Mouse (Mus musculus) forebrain, embryonic 10.5 days (tissue): ENCODE measurements around the gene Omp. TPM values are rescaled to one million over a fixed set of nuclear protein-coding genes. Genes with fewer than 3 reads are reported as not detected.

Experiments used
- DNase-seq: peaks from one replicate; pipeline ENCODE4 v3.0.0-alpha.2; 2017; ENCODE audit warnings: low spot score; ENCODE audit errors: extremely low spot score
- H3K27ac ChIP-seq: fragments of 300-500 bp; sonication (generic); 2 replicates; pipeline ENCODE4 v1.5.1; 2016; ENCODE audit warnings: mild to moderate bottlenecking
- H3K27me3 ChIP-seq: fragments of 300-500 bp; sonication (generic); 2 replicates; pipeline ENCODE4 v1.6.1; 2016; ENCODE audit warnings: mild to moderate bottlenecking; ENCODE audit not compliant: poor library complexity, severe bottlenecking
- H3K36me3 ChIP-seq: fragments of 300-500 bp; sonication (generic); replicated peaks from 2 replicates; pipeline ENCODE4 v1.6.1; 2016; ENCODE audit warnings: mild to moderate bottlenecking, moderate library complexity
- H3K4me1 ChIP-seq: fragments of 300-500 bp; sonication (generic); 2 replicates; pipeline ENCODE4 v1.6.1; 2016
- H3K4me3 ChIP-seq: fragments of 300-500 bp; sonication (generic); 2 replicates; pipeline ENCODE4 v1.5.1; 2016; ENCODE audit warnings: mild to moderate bottlenecking, moderate library complexity
- H3K9me3 ChIP-seq: fragments of 300-500 bp; sonication (generic); 2 replicates; pipeline ENCODE4 v1.6.1; 2016; ENCODE audit warnings: mild to moderate bottlenecking, moderate library complexity
- WGBS: fragments of 180-500 bp; shearing (Covaris S2); methylation state at CpG from one replicate; pipeline ENCODE4 v1.1.7; 2016; 5-methylcytosine and 5-hydroxymethylcytosine counted together
- polyA plus RNA-seq: library from polyadenylated mRNA; unstranded; fragments of >200 nt; fragmentation: Nextera tagmentation; extraction: Ambion mirVana; gene quantifications from 2 replicates; pipeline ENCODE4 v1.2.1, GENCODE M21; 2016

Omp gene
- polyA plus RNA-seq, 1 experiment from 2014 or later, result 0.19 TPM

DNA sequence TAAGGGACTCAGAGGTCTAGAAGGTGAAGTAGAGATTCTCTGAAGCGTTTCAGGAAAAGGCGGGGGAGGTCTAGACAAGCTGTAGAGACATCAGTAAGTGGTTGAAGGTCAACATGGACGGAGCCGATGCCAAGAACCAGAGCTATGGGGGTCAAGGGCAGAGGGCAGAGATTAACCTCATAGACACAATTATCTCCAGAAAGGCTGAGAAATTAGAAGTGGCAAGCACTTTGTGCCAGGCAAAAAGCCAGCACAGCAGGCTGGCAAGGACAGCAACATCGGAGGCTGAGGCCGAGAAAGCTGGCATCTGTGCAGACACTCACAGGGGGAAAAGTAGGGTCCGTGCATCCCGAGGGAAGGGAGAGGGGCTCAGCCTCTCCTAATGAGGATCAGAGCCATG, 2.5 kb upstream of the Omp start:
- peaks cover 33% of the 10 kb centered on the region for H3K4me1 ChIP-seq
- H3K27ac ChIP-seq, result no peak overlapping the region
- H3K27me3 ChIP-seq, result 0 out of 2 replicates have a peak, but pooled peaks cover 13% of the 10 kb centered on the region
- no peak overlapping the region for H3K4me3 ChIP-seq
- 86% methylated on average over 8 of the region's 8 CpGs for WGBS
- H3K36me3 ChIP-seq, result no peaks in the 10 kb centered on the region
- no peaks in the 10 kb centered on the region for H3K9me3 ChIP-seq
- DNase-seq, result no peak

DNA sequence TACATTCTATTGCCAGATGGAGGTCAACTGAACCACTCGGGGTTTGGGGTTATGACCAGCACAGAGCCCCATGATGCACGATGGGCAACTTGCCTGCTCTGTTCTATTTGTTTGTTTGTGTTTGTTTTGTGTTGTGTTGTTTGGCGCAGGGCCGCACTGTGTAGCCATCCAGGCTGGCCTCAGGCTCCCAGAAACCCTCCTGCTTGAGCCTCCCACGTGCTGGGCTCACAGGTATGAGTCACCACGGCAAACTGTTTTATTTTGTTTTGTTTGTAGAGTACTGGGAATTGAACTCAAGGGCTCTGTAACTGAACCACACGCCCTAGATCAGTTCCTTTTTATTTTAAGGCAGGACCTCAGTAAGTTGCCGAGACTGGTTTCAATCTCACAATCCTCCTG, 1.1 kb upstream of the Omp start:
- 86% methylated on average over 8 of the region's 8 CpGs for WGBS
- H3K9me3 ChIP-seq, result no peaks in the 10 kb centered on the region
- DNase-seq, result no peak
- 0 out of 2 replicates have a peak, but pooled peaks cover 7% of the 10 kb centered on the region for H3K27me3 ChIP-seq
- peaks cover 41% of the 10 kb centered on the region for H3K4me1 ChIP-seq
- H3K27ac ChIP-seq, result no peak overlapping the region
- no peak overlapping the region for H3K4me3 ChIP-seq
- H3K36me3 ChIP-seq, result no peaks in the 10 kb centered on the region

DNA sequence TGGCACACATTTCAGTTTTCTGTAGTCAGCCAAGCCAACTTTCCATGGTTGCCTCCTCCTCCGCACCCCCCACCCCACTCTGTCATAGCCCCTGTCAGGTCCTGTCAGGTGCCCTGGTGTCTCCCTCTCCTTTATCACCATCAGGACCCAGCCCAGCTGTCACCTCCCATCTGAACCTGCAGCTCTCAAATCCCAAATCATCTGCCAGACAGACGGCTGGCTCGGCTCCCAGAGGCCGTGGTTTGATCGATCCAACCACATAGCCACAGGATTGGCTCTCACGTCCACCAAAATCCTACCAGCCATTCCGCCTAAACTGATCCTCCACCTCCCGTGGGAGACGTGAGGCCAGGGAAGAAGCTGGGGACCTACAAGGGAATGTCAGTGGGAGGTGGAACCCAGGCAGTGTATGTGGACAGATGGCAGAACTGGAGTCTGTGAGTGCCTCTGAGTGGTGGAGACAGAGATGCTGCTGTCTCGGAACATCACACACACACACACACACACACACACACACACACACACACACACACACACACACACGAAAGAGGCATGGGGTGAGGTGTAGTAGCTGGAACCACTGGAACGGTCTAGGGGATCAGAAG, 642 bp upstream of the Omp start:
- Histone ChIP-seq H3K27me3 (0 out of 2 replicates have a peak, but pooled peaks cover 7% of the 10 kb centered on the region), H3K9me3 (no peaks in the 10 kb centered on the region), H3K4me3 (no peak overlapping the region), H3K36me3 (no peaks in the 10 kb centered on the region), H3K4me1 (peaks cover 45% of the 10 kb centered on the region), H3K27ac (no peak overlapping the region)
- no peak for DNase-seq
- 92% methylated on average over 12 of the region's 12 CpGs for WGBS

GRCm38 (mm10) chr7:98142648-98143047, 2.7 kb downstream of the Omp start:
- Histone ChIP-seq H3K4me3 (no peak overlapping the region), H3K36me3 (no peaks in the 10 kb centered on the region), H3K27ac (0 out of 2 replicates have a peak overlapping the region, but pooled peaks have one; percentile 30), H3K27me3 (peaks cover 7% of the 10 kb centered on the region; the same call in 1 of the 2 replicates), H3K4me1 (peaks cover 32% of the 10 kb centered on the region), H3K9me3 (no peaks in the 10 kb centered on the region)
- no peak for DNase-seq
- 62% methylated on average over 3 of the region's 3 CpGs for WGBS

GRCm38 (mm10) chr7:98142247-98142646, 3.1 kb downstream of the Omp start:
- H3K4me1 ChIP-seq, result peaks cover 36% of the 10 kb centered on the region
- no peak overlapping the region for H3K4me3 ChIP-seq
- WGBS, result 70% methylated on average over 8 of the region's 8 CpGs
- no peaks in the 10 kb centered on the region for H3K9me3 ChIP-seq
- peaks cover 7% of the 10 kb centered on the region; the same call in 1 of the 2 replicates for H3K27me3 ChIP-seq
- no peak for DNase-seq
- H3K36me3 ChIP-seq, result no peaks in the 10 kb centered on the region
- 0 out of 2 replicates have a peak overlapping the region, but pooled peaks have one; percentile 30 for H3K27ac ChIP-seq

GRCm38 (mm10) chr7:98141206-98141605, 4.1 kb downstream of the Omp start:
- Histone ChIP-seq H3K4me3 (no peak overlapping the region), H3K9me3 (no peaks in the 10 kb centered on the region), H3K36me3 (no peaks in the 10 kb centered on the region), H3K27ac (no peak overlapping the region), H3K4me1 (peaks cover 37% of the 10 kb centered on the region), H3K27me3 (peaks cover 7% of the 10 kb centered on the region; the same call in 1 of the 2 replicates)
- WGBS, result 63% methylated on average over 3 of the region's 3 CpGs
- DNase-seq, result no peak

DNA sequence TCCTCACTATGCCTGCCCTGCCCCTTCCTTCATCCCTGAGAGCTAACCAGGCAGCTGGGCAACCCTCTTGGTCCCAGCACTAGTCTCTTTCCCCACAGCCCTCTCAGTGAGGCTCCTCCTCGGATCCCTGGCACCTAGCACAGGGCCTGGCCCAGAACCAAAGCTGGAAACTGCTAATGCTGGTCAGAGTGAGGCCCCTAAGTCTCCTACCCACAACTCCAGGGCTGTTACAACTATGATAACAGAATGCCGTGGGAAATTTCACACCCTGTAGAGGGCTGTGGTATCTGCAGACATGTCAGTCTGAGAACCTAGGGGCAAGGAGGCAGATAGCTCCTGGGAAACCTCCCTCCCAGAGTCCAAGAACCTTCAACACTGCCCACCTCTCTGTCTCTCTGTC, 4.7 kb downstream of the Omp start:
- peaks cover 37% of the 10 kb centered on the region for H3K4me1 ChIP-seq
- H3K27me3 ChIP-seq, result peaks cover 7% of the 10 kb centered on the region; the same call in 1 of the 2 replicates
- WGBS, result 61% methylated on average over 2 of the region's 2 CpGs

DNA sequence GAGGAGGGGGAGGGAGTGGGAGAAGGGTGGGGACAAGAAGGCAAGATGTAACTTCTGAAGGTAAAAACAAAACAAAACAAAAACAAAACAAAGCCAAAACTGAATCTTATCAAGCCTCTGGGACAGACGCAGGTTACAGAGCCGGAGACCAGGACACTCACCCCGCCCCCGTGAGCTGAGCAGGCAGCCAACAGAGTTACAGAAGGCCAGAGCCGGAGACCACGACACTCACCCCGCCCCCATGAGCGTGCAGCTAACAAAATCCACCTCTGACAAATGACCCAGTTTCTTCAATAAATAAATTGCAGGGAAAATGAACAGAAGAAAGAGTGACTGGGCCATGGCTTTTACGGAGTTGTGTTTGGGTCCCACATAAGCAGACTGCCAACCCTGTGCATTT, 6.1 kb downstream of the Omp start:
- Histone ChIP-seq H3K4me3 (no peak overlapping the region), H3K27me3 (peaks cover 7% of the 10 kb centered on the region; the same call in 1 of the 2 replicates), H3K27ac (no peak overlapping the region), H3K4me1 (peaks cover 37% of the 10 kb centered on the region), H3K36me3 (no peaks in the 10 kb centered on the region), H3K9me3 (no peaks in the 10 kb centered on the region)
- 23% methylated on average over 9 of the region's 9 CpGs for WGBS
- DNase-seq, result no peak

More for the DNA sequence above, 4.7 kb downstream of the Omp start:
- Histone ChIP-seq H3K27ac (no peak overlapping the region), H3K36me3 (no peaks in the 10 kb centered on the region), H3K9me3 (no peaks in the 10 kb centered on the region), H3K4me3 (no peak overlapping the region)
- no peak for DNase-seq

DNA sequence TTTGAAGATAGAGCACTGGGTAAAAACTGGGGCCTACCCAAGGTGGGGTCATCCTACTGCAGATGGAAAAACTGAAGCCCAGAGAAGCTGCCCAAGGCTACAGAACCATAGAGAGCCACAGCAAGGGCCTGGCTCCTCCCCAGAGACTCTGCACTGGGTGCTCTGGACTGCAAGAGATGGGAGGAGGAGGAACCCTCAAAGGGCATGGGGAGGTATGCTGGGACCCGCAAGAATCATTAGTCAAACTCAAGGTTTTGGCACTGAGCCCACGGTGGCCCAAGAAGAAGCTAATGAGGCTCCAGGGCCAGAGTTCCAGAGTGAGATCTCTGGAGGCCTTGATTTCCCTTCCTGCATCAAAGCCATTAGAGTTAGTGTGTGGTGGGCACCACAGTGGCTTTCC, 7.3 kb downstream of the Omp start:
- WGBS, result 97% methylated on average over 2 of the region's 2 CpGs
- Histone ChIP-seq H3K4me3 (no peak overlapping the region), H3K27me3 (no peaks in the 10 kb centered on the region; the same call in 1 of the 2 replicates), H3K36me3 (no peaks in the 10 kb centered on the region), H3K4me1 (peaks cover 36% of the 10 kb centered on the region), H3K9me3 (no peaks in the 10 kb centered on the region), H3K27ac (no peak overlapping the region)
- DNase-seq, result no peak

GRCm38 (mm10) chr7:98137583-98137982, 7.7 kb downstream of the Omp start:
- H3K36me3 ChIP-seq, result no peaks in the 10 kb centered on the region
- no peak overlapping the region for H3K4me3 ChIP-seq
- H3K27ac ChIP-seq, result no peak overlapping the region
- peaks cover 32% of the 10 kb centered on the region for H3K4me1 ChIP-seq
- H3K9me3 ChIP-seq, result no peaks in the 10 kb centered on the region
- no peaks in the 10 kb centered on the region; the same call in 1 of the 2 replicates for H3K27me3 ChIP-seq
- 52% methylated on average over 3 of the region's 3 CpGs for WGBS
- no peak for DNase-seq

DNA sequence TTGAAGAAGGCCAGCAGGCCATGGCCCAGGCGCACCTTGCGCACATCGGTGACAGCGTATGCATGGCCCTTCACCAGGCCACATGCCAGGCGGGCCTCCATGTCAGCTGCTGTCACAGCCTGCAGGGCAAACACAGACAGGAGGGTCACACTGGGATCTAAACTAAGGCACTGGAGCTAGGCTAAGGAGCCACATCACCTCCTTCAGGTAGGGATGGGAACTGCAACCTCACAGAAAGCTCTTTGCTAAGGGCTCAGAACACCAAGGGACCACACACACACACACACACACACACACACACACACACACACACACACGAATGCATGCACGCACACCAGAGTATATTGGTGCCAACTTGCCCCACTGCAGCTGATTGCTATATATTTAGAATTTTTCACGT, 13.6 kb downstream of the Omp start:
- DNase-seq, result no peak
- H3K9me3 ChIP-seq, result no peaks in the 10 kb centered on the region
- 96% methylated on average over 8 of the region's 8 CpGs for WGBS
- no peaks in the 10 kb centered on the region for H3K27me3 ChIP-seq
- no peaks in the 10 kb centered on the region for H3K4me1 ChIP-seq
- H3K4me3 ChIP-seq, result no peak overlapping the region
- no peak overlapping the region for H3K27ac ChIP-seq
- no peaks in the 10 kb centered on the region for H3K36me3 ChIP-seq

DNA sequence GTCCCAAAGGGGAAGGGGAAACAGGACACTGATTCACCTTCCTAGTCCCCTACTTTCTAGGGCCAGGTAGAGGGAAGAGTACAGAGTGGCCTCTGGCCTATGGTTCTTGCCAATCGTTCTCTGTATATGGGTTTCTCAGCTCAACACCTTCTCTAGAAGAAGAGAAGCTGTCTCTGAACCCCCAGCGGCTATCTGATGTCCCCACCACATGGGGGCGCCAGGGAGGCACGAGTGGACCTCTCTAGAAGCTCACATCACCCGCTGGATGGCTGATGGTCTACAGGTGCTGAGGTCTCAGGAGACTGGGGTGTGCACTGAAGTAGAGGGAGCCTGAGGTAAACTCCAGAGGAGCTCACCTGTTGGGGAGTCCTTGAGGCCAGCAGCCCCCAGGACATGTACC, 19.8 kb downstream of the Omp start:
- Histone ChIP-seq H3K4me3 (no peak overlapping the region), H3K9me3 (no peaks in the 10 kb centered on the region), H3K27me3 (peaks cover 12% of the 10 kb centered on the region; the same call in 1 of the 2 replicates), H3K4me1 (peaks cover 4% of the 10 kb centered on the region), H3K36me3 (no peaks in the 10 kb centered on the region), H3K27ac (no peak overlapping the region)
- DNase-seq, result no peak
- WGBS, result 42% methylated on average over 5 of the region's 5 CpGs

DNA sequence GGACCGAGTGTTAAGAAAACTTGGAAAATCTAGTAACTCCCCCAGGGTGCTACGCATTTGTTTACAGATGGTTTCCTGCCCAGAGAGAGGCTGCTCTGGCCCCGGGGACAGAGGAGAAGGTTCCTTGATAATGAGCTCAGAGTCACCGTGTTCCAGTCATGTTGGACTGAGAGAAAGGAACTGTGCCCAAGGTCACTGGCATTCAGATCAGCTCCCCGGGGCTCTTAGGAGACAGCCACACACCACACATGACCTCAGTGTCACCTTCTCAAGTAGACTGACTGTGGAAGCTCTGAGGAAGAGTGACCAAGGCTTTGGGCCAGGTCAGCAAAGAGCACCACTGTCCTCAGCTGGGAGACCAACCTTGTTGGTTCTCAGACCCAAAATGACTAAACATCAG, 20.6 kb downstream of the Omp start:
- Histone ChIP-seq H3K27me3 (peaks cover 13% of the 10 kb centered on the region; the same call in 1 of the 2 replicates), H3K4me1 (peaks cover 11% of the 10 kb centered on the region), H3K4me3 (no peak overlapping the region), H3K27ac (no peak overlapping the region), H3K36me3 (no peaks in the 10 kb centered on the region), H3K9me3 (no peaks in the 10 kb centered on the region)
- 76% methylated on average over 5 of the region's 5 CpGs for WGBS
- DNase-seq, result no peak
